Mouse (Mus musculus): ENCODE data around the gene Cyp2d22.
A peak's percentile ranks its signal among the peaks of the same experiment; 100 is the strongest.
"Not testable (repeated sequence)": the region's sequence is repeated elsewhere in the genome, so short reads cannot be mapped to it uniquely, and the experiment has no call there.

Gene Cyp2d22

DNA sequence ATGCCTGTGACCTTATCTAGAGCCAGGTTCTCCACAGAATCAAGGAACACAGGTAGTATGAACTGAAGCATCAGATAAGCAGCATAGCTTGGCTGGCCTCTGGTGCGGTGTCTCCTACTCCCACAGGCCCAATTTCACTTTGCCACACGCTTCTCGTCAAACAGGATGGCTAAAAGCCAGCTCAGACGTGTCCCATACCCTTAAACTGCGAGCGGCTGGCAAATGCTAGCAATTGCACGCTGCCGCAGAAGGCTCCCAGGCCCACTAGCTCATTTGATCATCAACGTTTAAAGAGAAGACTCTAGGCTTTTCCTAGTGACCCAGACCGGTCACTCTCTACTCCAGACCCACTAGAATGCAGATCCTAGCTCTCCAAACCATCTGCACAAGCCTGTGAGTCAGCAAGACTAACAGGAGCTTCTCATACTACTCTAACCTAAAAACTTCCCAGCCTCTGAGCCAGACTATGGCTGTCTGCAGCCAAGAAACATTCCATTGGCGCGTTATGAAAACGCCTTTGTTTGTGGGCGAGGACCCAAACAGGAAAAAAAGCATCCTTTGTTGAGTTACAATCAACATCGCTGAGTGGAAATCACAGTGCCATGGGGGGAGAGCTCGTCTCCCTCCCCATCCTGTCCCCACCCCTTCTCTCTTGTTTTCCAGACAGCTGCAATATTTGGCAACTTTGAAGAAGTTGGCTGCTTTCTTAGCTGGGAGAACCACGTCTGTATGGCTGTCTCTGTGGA, 3.5 kb downstream of the Cyp2d22 start:
- peak; percentile 72 to 79 for DNase-seq (ENCODE audit: low spot score in 2 of 2)

DNA sequence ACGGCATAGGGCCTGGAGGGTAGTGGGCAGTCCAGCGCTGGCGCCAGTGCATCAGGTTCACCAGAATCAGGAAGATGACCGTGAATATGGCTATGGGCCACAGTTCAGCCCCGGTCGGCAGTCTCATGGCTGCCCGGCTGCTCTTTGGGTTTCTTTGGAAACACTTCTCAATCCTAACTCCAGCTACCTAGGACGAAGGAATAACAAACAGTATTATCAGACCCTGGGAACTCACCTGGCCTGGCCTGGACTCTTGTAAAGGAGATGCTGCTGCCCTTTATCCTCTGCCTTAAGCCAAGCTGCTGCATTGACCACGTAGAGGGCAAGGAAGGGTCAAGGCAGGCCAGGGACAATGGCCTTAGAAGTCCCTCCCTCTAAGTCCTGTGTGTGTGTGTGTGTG, 4.2 kb downstream of the Cyp2d22 start:
- no peak for DNase-seq (ENCODE audit: low spot score in 2 of 2)

DNA sequence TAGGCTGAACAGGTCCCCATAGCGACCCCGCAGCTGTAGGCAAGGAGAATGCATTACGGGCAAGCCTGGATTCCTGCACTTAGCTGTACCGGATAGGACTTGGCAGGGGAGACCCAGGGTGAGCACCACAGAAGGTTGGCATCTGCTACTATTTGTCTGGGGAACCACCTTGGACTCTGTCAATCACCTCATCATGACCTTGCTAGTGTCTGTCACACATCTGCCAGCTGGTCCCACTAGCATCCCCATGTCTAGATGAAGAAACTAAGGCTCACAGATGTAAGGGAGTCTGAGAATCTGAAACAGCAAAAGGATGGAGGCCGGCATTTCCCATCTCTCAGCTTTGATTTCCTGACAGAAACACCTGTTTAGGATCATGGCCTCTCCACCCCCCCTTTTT, 5.6 kb downstream of the Cyp2d22 start:
- no peak for DNase-seq (ENCODE audit: low spot score in 2 of 2)

- DNase-seq (ENCODE audit: low spot score in 2 of 2) = no peak
Measured at GRCm38 (mm10) chr15:82372991-82373390, 7.1 kb downstream of the Cyp2d22 start.

- no peak for DNase-seq (ENCODE audit: low spot score in 2 of 2)
Measured at GRCm38 (mm10) chr15:82372446-82372845, 7.6 kb downstream of the Cyp2d22 start.

DNA sequence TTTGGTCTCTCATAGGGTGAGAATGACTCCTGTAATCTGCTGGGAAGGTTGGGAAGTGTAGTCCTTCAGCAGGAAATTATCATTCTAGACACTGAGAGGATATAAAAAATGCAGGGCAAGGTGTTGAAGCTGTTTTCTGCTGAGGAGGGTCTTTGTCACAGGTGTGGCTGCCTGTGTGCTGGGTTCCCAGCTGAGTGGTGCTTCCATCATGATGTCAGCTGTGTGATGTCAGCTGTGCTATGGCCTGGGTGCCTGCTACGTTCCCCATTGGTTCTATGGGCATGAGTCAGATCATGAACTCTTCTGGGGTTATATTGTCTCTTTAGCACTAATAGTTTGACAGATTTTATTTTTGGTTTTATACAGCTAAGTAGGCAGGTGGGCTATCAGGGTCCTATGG, 11.2 kb downstream of the Cyp2d22 start:
- DNase-seq (ENCODE audit: low spot score in 2 of 2) = no peak

DNA sequence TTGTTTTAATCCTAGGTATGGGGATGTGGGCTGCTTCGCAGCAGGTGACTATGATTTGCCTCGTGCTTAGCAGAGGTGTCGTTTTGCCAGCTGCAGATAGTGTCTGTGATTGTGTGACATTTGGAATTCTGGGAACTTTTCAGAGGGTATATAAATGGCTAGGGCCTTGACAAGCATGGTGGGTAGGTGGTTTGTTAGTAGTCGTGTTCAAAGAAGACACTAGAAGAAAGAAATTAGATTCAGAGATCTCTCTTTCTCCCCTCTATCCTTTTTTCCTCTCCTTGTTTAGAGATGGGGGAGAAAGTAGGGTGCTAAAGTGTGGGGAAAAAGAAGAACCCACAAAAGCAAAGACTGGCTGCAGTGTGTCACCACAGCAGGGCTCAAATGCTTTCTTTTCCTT, 11.9 kb downstream of the Cyp2d22 start:
- no peak for DNase-seq (ENCODE audit: low spot score in 2 of 2)

DNA sequence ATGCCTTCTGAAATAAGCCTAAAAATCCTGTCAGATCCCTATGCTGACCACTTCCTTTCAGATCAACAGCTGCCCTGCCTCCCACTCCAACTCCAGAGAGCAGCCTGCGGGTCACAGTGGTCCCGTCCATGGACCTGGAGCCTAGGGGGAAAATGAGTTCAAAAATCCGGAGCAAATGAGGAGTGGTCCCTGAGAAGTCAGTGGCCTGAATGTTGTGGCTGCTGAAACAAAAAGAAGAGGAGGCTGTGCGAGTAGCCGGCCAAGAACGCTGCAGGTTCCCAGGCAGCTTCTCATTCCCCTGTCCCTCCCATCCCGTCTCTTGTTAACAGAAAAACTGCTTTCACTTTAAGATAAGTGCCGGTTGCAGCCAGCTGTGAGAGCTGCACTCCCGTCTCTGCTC, 15.5 kb downstream of the Cyp2d22 start:
- not testable (repeated sequence) for DNase-seq (ENCODE audit: low spot score in 2 of 2)

GRCm38 (mm10) chr15:82363801-82364200, 16.3 kb downstream of the Cyp2d22 start:
- not testable (repeated sequence) for DNase-seq (ENCODE audit: low spot score in 2 of 2)

- no peak for DNase-seq (ENCODE audit: low spot score in 2 of 2)
Measured at GRCm38 (mm10) chr15:82362234-82362633, 17.8 kb downstream of the Cyp2d22 start.

DNA sequence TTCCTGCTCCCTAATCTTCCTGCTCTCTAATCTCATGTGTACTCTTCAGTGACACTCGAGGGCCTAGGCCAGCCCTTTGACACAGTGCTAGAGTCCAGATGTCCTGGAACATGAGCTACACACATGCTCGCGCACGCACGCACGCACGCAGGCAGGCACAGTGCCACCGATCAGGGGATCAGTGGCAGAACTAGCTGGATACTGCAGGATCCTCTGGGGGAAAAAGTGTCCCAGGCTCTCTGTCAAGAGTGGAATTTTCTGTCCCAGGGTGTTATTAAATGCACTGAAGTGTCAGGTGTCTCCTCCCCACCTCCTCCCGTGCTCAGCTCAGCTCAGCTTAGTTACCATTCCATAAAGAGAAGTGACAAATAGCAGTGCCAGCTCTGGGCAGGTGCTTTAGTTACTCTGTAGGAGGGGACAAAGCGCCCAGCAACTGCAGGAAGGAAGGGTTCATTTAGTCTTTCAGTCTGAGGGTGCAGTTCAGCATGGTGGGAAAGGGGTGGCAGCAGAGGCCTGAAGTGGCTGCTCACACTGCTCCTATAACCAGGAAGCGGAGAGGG, 18.5 kb downstream of the Cyp2d22 start:
- DNase-seq (ENCODE audit: low spot score in 2 of 2) = peak in 1 of 2 experiments; percentile 32

- no peak for DNase-seq (ENCODE audit: low spot score in 2 of 2)
Measured at GRCm38 (mm10) chr15:82358431-82359260, 21.4 kb downstream of the Cyp2d22 start.

DNA sequence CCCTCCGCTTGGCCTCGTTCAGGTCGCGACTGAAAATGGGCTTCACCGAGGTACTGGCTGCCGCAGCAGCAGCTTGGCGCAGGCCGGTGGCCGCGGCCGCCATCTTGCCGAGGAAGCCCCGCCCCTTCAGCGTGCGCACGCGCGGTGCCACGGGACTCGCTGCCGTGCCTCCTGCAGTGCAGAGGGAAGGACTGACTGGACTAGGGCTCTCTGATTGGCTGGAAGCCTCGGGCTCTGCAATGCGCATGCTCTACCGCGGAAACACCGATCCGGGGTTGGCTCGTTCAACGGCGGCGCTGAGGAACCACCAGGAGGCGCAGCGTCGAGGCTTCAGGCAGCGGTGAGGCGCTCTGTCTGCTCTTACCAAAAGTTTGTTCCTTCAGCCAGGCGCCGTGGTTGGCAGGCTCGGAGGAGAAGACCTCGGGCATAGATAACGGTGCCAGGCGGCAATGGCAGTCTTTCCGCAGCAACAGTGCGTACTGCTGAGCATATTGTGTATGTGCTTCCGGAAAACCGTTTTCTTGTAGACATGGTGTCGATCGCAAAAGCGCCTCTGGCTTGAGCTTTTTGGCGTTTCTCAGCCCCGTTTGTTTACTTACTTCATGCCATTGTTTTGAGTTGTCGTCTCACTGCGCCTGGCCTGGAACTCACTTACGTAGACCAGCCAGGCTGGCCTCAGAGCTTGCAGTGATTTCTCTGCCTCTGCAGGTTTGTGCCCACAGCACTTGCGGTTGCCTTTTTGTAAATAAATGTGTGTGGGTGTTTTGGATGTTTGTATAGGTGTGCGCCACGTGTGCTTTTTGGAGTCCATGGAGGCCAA, 25.7 kb downstream of the Cyp2d22 start, which contains the start of gene Ndufa6:
Gene Ndufa6 (minus strand): TSS at position 197 of the 820 bp plus-strand sequence.
- DNase-seq (ENCODE audit: low spot score in 2 of 2) = peak; percentile 99

DNA sequence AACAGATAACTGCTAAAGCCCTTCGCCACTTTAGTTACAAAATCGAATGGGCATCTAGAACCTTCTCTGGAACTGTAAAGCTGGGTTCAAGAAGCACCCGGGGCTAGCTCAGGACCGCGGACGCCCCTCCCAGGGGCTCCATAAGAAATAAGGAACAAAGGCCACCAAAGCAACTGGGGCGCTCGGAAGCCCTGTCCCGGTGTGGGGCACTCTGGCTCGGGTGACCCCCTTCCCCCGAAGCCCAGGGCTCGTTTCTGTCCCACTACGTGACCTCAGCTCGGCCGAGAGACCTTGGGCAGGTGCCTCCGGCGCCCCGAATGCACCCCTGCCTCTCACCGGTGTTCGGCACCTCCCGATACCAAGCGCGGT, 26.3 kb downstream of the Cyp2d22 start:
- no peak for DNase-seq (ENCODE audit: low spot score in 2 of 2)

DNA sequence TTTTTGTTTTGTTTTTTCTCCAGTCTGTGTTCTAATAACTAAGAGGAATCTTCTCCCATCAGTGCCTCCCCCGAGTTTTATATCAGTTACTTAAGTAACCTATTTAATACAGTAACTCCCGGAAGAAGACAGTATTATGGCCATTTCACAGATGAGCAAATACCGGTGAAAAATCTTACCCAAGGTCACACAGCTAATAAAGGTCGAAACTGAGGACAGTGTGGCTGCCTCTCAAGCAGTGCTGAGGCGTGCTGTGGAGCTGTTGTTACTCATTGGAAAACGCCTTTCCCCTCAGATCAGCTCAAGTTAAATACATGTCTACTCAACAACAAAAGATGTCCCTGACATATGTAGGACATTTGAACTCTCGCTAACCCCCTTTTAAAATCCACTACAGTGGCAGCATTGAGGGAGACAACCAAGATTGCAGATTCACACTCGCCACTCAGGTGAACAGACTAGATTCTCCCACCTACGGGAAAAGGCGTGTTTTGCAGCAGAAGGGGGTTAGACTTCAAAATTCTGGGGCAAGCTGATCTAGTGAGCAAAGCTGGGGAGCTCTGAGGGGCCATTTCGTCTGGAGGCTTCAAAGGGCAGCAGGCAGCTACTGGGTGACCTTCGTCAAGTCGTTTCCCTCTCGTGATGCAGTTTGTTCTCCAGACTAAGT, 26.8 kb downstream of the Cyp2d22 start:
- DNase-seq (ENCODE audit: low spot score in 2 of 2) = peak in 1 of 2 experiments; percentile 31

- DNase-seq (ENCODE audit: low spot score in 2 of 2) = no peak
Measured at GRCm38 (mm10) chr15:82351480-82351879, 28.6 kb downstream of the Cyp2d22 start.

GRCm38 (mm10) chr15:82350349-82350748, 29.7 kb downstream of the Cyp2d22 start:
- peak in 1 of 2 experiments; percentile 24 for DNase-seq (ENCODE audit: low spot score in 2 of 2)

- no peak for DNase-seq (ENCODE audit: low spot score in 2 of 2)
Measured at GRCm38 (mm10) chr15:82348999-82349341, 31.1 kb downstream of the Cyp2d22 start.

DNA sequence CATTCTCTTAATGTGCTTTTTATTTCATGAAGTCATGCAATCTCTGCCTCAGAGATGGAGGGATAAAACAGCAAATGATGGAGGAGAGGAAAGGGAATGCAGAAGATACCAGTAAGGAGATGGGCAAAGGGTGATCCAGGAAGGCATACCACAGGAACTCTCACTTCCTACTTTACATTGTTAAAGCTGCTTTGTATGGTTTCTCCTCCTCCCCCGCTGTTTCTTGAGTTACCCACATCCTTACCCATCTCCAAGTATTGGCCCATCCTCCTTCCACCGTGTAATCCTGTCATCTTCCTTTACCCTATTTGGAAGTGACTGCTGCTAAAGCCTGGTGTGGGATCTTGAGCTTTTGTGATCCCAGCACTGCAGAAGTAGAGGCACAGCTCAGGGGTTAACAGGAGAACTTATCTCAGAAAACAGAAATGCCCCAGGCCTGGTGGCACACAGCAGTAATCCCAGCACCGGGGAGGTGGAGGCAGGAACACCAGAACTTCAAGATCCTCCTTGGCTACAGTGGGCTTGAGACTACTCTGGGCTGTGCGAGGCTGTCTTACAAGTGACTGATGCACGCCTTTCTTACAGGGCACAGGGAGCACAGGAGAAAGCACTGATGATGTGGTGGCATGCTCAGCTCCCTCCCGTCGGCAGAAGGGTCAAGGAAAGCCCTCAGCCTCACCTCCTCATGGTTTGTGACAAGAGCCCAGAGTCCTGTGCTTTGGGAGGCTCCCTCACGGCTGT, 31.6 kb downstream of the Cyp2d22 start:
- DNase-seq (ENCODE audit: low spot score in 2 of 2) = no peak

- peak in 1 of 2 experiments; percentile 26 for DNase-seq (ENCODE audit: low spot score in 2 of 2)
Measured at GRCm38 (mm10) chr15:82347852-82348251, 32.2 kb downstream of the Cyp2d22 start.

DNA sequence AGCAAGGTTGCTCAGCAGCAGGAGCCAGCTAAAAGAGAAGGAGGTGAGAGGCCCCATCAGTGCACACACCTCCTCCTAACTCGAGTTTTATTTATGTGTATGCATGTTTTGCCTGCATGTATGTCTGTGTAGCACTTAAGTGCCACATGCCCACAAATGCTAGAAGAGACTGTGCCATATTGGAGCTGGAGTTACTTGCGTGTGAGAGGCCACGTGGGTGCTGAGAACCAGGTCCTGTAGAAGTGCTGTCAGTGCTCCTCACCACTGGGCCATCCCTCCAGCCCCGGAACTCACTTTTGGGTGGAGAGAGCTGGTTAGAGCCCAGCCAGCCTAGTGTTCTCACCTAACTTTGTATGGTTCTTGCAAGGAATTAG, 32.8 kb downstream of the Cyp2d22 start:
- peak in 1 of 2 experiments; percentile 32 for DNase-seq (ENCODE audit: low spot score in 2 of 2)

Data from right cerebral cortex, postnatal 10 days (tissue).